Mouse (Mus musculus) brain, embryonic 18.5 days (tissue): Measurements from ENCODE around the gene Palld.

Experiments used
- DNase-seq: peaks from one replicate; pipeline ENCODE4 v3.0.0-alpha.2; 2012; ENCODE audit warnings: low read depth, low spot score

The Palld gene

GRCm38 (mm10) chr8:61629631-61629968, 272.9 kb downstream of the Palld start:
- DNase-seq = no peak

GRCm38 (mm10) chr8:61628938-61629630, 273.4 kb downstream of the Palld start:
- DNase-seq = no peak

- no peak for DNase-seq
Observed at GRCm38 (mm10) chr8:61626246-61626952, 276.1 kb downstream of the Palld start.

GRCm38 (mm10) chr8:61625656-61626210, 276.8 kb downstream of the Palld start:
- DNase-seq = no peak

GRCm38 (mm10) chr8:61623485-61624417, 278.7 kb downstream of the Palld start:
- DNase-seq = no peak

- DNase-seq = no peak
Observed at GRCm38 (mm10) chr8:61621300-61621699, 281.2 kb downstream of the Palld start.

GRCm38 (mm10) chr8:61617651-61618050, 284.8 kb downstream of the Palld start:
- DNase-seq = no peak

GRCm38 (mm10) chr8:61617049-61617448, 285.4 kb downstream of the Palld start:
- DNase-seq = no peak

GRCm38 (mm10) chr8:61615711-61616697, 286.5 kb downstream of the Palld start:
- DNase-seq = no peak

- no peak for DNase-seq
Observed at GRCm38 (mm10) chr8:61611741-61612140, 290.7 kb downstream of the Palld start.

GRCm38 (mm10) chr8:61611077-61611476, 291.4 kb downstream of the Palld start:
- DNase-seq = no peak

- DNase-seq = no peak
Observed at GRCm38 (mm10) chr8:61610546-61610945, 291.9 kb downstream of the Palld start.

- no peak for DNase-seq
Observed at GRCm38 (mm10) chr8:61607463-61607813, 295.1 kb downstream of the Palld start.

- DNase-seq = peak; percentile 43
Observed at GRCm38 (mm10) chr8:61606795-61607462, 295.6 kb downstream of the Palld start.

GRCm38 (mm10) chr8:61604871-61605270, 297.6 kb downstream of the Palld start:
- no peak for DNase-seq

- DNase-seq = no peak
Observed at GRCm38 (mm10) chr8:61596889-61597288, 305.6 kb downstream of the Palld start.

GRCm38 (mm10) chr8:61591446-61591845, 311.0 kb downstream of the Palld start:
- no peak for DNase-seq

GRCm38 (mm10) chr8:61590551-61591431, 311.7 kb downstream of the Palld start:
- DNase-seq = peak; percentile 30

GRCm38 (mm10) chr8:61589972-61590391, 312.5 kb downstream of the Palld start:
- DNase-seq = no peak
